Mouse (Mus musculus): ENCODE data around the gene Ncapd2. TPM values are rescaled to one million over a fixed set of nuclear protein-coding genes. Genes with fewer than 3 reads are reported as not detected.

The Ncapd2 gene
- total RNA-seq, 2 experiments from 2014 or later, result 31.7 to 32.7 TPM

DNA sequence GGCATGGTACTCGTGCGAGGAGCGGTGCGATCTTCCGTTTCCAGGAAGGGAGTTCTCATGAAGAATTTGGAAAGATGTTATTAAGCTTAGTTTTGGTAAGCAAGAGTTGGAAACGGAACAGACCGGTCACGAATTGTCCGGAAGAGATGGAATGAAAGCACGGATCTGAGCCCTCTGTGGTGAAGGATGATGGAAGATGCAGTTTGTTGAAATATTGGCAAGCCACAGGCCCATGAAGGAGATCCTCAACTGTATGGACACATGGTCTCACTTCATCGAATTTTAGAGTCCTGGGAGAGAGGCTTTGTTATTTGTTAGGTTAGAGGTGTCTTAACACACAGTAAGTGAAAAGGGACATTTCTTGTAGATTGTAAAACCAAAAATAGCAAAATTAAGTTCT, 59.0 kb downstream of the Ncapd2 start:
- intact Hi-C loops (cut with DNase I), result no loop called here
- DNase-seq (ENCODE audit: extremely low spot score in 1 of 2, low spot score in 2 of 2), result no peak

DNA sequence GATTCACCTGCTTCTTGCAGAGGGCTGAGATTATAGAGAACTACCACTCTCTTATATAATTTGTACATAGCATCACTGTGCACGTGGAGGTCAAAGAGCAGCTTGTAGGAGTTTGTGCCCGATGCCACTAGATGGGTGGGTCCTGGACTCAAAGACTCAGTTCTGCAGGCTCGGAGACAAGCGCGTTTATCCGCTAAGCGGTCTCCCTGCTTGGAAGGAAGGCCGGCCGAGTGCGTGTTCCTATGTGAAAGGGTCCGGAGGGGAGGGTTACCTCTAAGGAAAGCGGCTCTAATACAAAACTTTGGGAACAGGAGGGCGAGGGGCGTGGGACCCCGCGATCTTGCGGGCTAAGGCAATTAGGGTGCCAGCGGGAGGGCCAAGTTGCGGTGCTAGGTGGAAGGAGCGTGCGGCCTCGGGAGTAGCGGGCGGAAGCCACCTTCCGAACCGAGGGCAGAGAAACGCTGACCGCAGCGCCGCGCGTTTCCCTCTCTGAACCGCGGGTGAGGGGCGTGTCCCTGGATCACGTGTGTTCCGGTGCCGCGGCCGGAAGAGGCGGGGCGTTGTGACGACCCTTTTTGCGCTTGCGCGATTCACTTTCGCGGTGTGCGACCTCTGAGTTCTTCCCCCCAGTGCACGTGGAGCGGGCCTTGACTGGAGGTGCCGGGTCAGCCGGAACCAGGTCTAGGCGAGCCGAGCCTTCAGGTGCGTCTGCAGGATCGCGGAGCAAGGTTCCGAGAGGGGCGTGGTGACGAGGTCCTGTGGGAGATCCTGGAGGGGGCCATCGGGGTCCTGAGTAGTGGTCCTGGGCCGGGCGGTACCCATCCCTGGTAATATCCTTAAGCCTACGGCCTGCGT, 60.0 kb downstream of the Ncapd2 start, which contains the start of gene Nop2:
Gene Nop2, plus strand, starts transcription at position 608 of the 855 bp plus-strand sequence.
- intact Hi-C loops (cut with DNase I), result no loop called here
- peak; percentile 80 to 93 for DNase-seq (ENCODE audit: extremely low spot score in 1 of 2, low spot score in 2 of 2)

DNA sequence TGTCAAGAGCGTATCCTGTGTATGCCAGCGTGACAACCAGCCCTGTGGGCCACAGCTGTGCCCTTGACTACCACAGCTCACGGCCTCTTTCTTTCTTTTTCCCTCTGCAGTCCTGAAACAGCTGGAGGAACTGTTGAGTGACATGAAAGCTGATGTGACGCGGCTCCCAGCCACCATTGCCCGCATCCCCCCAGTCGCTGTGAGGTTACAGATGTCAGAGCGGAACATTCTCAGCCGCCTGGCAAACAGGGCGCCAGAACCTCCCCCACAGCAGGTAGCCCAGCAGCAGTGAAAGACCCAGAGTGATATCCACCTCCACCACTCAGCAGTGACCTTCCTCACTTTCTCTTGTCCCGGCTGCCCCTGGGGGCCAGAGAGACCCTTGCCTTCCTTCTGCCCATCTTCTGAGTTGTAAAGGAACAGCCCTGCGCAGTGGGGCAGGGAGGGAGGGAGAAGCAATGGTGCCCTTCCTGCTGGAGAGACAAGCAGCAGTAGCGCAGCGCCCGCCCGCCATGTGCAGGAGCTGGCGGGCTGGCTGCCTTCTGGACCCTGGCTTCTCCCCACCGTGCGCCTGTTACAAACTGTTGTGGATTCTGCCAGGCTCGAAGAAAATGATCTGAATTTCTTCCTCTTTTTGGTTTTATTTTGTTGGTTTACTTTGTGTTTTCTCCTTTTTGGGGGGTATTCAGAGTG, 61.6 kb downstream of the Ncapd2 start:
- no peak for DNase-seq (ENCODE audit: extremely low spot score in 1 of 2, low spot score in 2 of 2)
- intact Hi-C loops (cut with DNase I), result no loop called here

DNA sequence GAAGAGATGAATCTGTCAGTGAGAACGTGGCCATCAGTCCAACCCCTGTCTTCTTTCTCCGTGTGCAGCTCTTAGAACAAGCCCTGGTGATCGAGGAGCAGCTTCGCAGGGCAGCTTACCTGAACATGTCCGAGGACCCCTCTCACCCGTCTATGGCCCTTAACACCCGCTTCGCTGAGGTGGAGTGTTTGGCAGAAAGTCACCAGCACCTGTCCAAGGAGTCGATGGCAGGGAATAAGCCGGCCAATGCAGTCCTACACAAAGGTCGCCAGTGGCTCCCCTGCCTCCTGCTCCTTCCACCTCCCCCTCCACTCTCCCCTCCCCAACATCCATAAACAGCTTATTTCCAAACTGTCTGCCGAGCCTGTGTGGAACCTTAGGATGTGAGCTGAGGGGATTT, 62.8 kb downstream of the Ncapd2 start:
- DNase-seq (ENCODE audit: extremely low spot score in 1 of 2, low spot score in 2 of 2), result no peak
- intact Hi-C loops (cut with DNase I), result no loop called here

DNA sequence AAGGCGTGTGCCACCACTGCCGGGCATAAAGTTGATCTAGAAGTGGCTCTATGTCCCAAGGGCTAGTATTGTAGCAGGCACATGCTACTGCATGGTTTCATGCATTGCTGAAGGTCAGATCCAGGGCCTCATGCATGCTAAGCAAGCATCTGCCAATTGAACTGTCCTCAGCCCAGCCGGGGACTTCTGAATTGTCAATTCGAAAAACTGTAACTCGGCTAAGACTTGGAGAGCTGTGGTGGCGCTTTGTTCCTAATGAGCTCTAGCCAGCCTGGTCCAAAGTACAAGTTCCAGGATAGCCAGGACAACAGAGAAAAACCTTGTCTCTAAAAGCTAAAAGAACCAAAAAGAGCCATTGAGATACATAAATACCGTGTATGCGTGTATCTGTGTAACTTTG, 72.1 kb downstream of the Ncapd2 start:
- DNase-seq (ENCODE audit: extremely low spot score in 1 of 2, low spot score in 2 of 2), result no peak
- intact Hi-C loops (cut with DNase I), result no loop called here

Small RNA genes lying within 50 kb of the gene (microRNA-seq; reads per million reads assigned to microRNA genes)
- gene Mir3098 (1.7 reads per million), gene Mir8113 (not detected)

Other genes starting within 250 kb of the Ncapd2 start
- gene Cops7a, start 226.2 kb downstream of the Ncapd2 start, total RNA-seq (2021), result 100 to 1,000 TPM; 115 to 116 TPM
- gene Pianp, start 195.0 kb downstream of the Ncapd2 start, total RNA-seq (2021), result 100 to 1,000 TPM; 116 TPM
- gene Zfp384, start 182.6 kb downstream of the Ncapd2 start, total RNA-seq (2021), result 10 to 100 TPM; 41.0 to 41.2 TPM
- 10 to 100 TPM; 56.9 to 59.9 TPM for gene Ing4, start 151.9 kb downstream of the Ncapd2 start, total RNA-seq (2021)
- 1 to 10 TPM; 8.0 to 8.7 TPM for gene Acrbp, start 142.0 kb downstream of the Ncapd2 start, total RNA-seq (2021)
- gene Lpar5, start 123.8 kb downstream of the Ncapd2 start, total RNA-seq (2021), result 1 to 10 TPM in 1 of 2 experiments, under 1 TPM in 1; 0.45 to 1.0 TPM
- 100 to 1,000 TPM; 147 to 157 TPM for gene Chd4, start 95.7 kb downstream of the Ncapd2 start, total RNA-seq (2021)
- 10 to 100 TPM; 32.4 to 35.6 TPM for gene Nop2, start 59.8 kb downstream of the Ncapd2 start, total RNA-seq (2021)
- 10 to 100 TPM; 38.7 to 40.2 TPM for gene Iffo1, start 46.5 kb downstream of the Ncapd2 start, total RNA-seq (2021)
- gene Gapdh, start 25.2 kb downstream of the Ncapd2 start, total RNA-seq (2021), result 1,000 to 10,000 TPM; 1,896 to 1,966 TPM
- 10 to 100 TPM; 70.1 to 78.7 TPM for gene Mrpl51, start 100 bp upstream of the Ncapd2 start, total RNA-seq (2021)
- 10 to 100 TPM; 25.7 to 26.5 TPM for gene Vamp1, start 23.9 kb upstream of the Ncapd2 start, total RNA-seq (2021)
- gene Tapbpl, start 40.2 kb upstream of the Ncapd2 start, total RNA-seq (2021), result 1 to 10 TPM; 2.4 to 2.5 TPM
- not detected for gene Cd27, start 45.3 kb upstream of the Ncapd2 start, total RNA-seq (2021)
- gene Tuba3a, start 94.3 kb upstream of the Ncapd2 start, total RNA-seq (2021), result not detected
- gene Ltbr, start 122.2 kb upstream of the Ncapd2 start, total RNA-seq (2021), result 1 to 10 TPM; 9.4 to 9.7 TPM
- gene Scnn1a, start 129.0 kb upstream of the Ncapd2 start, total RNA-seq (2021), result 1 to 10 TPM; 2.0 to 2.3 TPM
- 10 to 100 TPM in 1 of 2 experiments, 1 to 10 TPM in 1; 9.4 to 11.8 TPM for gene Tnfrsf1a, start 157.7 kb upstream of the Ncapd2 start, total RNA-seq (2021)
- gene Plekhg6, start 189.1 kb upstream of the Ncapd2 start, total RNA-seq (2021), result under 1 TPM; 0.14 to 0.24 TPM